Mouse (Mus musculus): ENCODE results near the gene Lrrc31.
"Not testable (repeated sequence)": the region's sequence is repeated elsewhere in the genome, so short reads cannot be mapped to it uniquely, and the experiment has no call there.

The Lrrc31 gene

DNA sequence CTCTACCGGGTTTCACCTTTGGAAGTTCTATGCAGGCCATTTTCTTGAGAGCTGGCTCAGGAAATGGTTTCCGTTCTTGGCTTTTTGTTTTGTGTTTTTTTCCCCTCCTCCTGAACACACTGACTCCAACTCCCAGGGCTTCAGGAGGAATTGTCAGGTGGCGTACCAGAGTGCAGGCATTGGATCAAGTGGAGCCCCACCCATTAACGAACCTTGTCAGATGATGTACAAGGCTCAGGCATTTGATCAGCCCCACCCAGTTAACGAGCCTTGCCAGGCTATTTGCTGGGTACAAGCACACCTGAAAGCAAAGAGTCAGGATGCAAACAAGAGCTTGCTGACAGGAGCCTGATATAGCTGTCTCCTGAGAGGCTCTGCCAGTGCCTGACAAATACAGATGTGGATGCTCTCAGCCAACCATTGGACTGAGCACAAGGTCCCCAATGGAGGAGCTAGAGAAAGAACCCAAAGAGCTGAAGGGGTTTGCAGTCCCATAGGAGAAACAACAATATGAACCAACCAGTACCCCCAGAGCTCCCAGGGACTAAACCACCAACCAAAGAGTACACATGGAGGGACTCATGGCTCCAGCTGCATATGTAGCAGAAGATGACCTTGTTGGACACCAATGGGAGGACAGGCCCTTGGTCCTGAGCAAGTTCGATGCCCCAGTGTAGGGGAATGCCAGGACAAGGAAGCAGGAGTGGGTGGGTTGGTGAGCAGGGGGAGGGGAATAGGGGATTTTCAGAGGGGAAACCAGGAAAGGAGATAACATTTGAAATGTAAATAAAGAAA lies at the start of gene Lrrc31:
Gene Lrrc31 (minus strand): TSS at position 133 of the 795 bp plus-strand sequence.
- DNase-seq (ENCODE audit: low spot score in 2 of 2) = not testable (repeated sequence)

GRCm38 (mm10) chr3:30748316-30748715 lies 48.7 kb upstream of the Lrrc31 start:
- no peak for DNase-seq (ENCODE audit: low spot score in 2 of 2)

- no peak for DNase-seq (ENCODE audit: low spot score in 2 of 2)
Measured at GRCm38 (mm10) chr3:30746006-30746405, 46.4 kb upstream of the Lrrc31 start, which contains the start of gene Samd7. TSS of gene Samd7 (plus strand) at chr3:30746293.

- no peak for DNase-seq (ENCODE audit: low spot score in 2 of 2)
Measured at GRCm38 (mm10) chr3:30742891-30743290, 43.2 kb upstream of the Lrrc31 start.

DNA sequence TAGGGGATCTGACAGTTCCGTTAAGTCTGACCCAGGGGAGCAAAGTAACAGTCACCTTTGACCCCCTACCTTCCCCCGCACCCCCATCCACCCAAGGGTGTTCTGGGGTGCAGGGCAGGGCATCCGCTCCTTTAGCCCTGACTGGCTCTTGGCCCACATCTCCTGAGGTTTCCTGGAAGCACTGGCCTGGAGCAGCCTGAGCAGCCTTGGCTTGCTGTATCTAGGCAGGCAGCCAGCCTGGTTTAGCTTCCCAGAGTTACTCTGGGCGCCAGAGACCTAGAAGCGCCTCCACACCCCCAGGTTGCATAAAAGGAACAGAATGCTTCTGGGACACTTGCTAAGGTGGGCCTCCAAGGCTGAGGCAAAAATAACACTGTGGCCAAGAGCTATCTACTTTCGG lies 41.7 kb upstream of the Lrrc31 start:
- DNase-seq (ENCODE audit: low spot score in 2 of 2) = peak; percentile 8 to 23

DNA sequence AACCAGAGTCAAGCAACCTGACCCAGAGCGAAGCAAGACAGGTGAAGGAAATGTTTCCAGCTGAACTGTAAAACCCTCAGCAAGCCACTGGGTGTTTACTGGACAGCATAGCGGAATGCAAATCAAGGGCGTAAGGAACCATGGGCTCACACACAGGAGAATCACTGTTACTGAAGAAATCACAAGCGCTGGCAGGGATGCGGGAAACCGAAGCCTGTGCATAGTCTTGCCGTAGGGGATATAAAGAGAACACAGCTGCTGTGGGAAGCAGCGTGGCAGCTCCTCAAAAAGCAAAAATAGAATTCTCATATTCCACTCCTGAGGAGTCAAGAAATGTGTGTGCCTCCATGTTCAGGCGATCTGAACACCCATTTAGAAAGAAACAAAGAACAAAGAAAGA lies 37.2 kb upstream of the Lrrc31 start:
- DNase-seq (ENCODE audit: low spot score in 2 of 2) = peak; percentile 42 to 53

GRCm38 (mm10) chr3:30729046-30729445 lies 29.4 kb upstream of the Lrrc31 start:
- no peak for DNase-seq (ENCODE audit: low spot score in 2 of 2)

DNA sequence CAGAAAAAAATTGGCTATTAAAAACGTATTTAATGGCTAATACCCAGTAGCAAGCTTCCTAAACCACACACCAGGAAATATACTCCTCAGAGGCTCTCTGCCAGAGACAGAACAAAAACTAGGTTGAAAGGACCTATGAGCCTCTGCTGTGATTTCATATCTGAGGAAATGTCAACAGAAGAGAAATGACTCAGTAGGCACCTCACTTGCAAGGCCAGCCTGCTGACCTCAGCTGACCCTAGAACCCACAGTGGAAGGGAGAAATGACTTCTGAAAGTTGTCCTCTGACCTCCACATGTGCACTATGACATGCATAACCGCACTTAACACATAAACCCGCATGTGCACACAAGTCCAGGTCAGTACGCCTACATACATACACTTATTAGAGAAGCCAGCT lies 27.6 kb upstream of the Lrrc31 start:
- no peak for DNase-seq (ENCODE audit: low spot score in 2 of 2)

DNA sequence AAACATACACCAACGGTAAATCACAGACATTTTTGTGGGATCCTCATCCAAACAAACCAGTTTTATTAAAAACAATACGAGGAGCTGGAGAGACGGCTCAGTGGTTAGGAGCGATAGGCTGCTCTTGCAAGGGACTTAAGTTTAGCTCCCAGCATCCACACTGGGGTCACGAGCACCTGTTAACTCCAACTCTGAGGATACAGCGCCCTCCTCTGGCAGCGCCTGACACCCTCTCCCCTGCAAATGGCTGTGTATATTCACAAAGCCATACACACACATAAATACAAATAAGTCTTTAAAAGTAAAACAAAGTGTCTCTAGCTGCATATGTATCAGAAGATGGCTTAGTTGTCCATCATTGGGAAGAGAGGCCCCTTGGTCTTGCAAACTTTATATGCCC lies 25.9 kb upstream of the Lrrc31 start:
- DNase-seq (ENCODE audit: low spot score in 2 of 2) = no peak

GRCm38 (mm10) chr3:30724848-30725465 lies 25.3 kb upstream of the Lrrc31 start:
- DNase-seq (ENCODE audit: low spot score in 2 of 2) = peak in 1 of 2 experiments; percentile 8

DNA sequence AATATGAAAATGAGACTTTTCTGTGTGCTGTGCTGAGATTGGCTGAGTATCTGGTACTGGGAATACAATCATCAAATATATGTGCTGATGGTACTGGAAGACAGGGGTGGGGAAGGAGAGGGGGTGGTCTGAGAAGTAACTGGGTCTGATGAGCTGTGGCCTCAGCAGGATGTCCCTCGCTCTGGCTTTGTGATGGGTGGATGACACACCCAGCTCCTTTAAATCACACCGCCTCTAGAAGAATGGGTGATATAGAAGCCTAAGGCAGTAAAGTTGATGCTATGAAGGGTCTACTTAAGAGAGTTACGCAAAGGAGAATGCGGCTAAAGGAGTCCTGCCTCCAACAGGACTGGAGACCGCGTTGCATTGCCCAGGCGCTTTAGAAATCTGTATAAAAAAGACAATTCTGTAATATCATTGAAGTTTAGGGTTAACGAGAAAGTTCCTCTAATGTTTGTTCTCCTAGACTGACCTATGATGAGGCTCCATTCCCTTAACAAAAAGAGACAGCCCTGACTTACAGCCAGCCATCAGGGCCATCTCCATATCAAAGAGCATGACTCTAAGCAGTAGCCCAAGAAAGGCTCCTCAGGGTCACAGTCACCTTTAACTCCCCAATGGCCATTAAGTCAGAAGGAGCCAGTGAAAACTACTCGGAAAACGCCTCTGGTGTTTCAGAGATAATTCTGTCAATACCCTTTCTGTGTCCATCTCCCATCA lies 24.6 kb upstream of the Lrrc31 start:
- no peak for DNase-seq (ENCODE audit: low spot score in 2 of 2)

GRCm38 (mm10) chr3:30723179-30723578 lies 23.5 kb upstream of the Lrrc31 start:
- no peak for DNase-seq (ENCODE audit: low spot score in 2 of 2)

DNA sequence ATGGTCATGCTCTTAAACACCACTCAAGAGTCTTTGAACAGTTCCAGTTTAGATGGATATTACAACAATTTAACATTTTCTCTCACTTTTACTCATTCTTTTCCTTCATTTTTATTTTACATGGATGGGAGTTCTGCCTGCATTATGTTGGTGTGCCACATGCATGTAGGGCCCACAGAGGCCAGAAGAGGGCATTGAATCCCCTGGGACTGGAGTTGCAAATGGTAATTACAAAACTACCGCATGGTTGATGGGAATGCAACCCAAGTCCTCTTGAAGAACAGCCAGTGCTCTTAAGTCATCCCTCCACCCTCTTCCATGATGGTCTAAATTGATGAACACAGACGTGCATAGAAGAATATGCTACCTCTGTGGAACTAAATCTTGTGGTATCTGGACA lies 22.8 kb upstream of the Lrrc31 start:
- DNase-seq (ENCODE audit: low spot score in 2 of 2) = no peak

- no peak for DNase-seq (ENCODE audit: low spot score in 2 of 2)
Measured at GRCm38 (mm10) chr3:30722036-30722435, 22.4 kb upstream of the Lrrc31 start.

DNA sequence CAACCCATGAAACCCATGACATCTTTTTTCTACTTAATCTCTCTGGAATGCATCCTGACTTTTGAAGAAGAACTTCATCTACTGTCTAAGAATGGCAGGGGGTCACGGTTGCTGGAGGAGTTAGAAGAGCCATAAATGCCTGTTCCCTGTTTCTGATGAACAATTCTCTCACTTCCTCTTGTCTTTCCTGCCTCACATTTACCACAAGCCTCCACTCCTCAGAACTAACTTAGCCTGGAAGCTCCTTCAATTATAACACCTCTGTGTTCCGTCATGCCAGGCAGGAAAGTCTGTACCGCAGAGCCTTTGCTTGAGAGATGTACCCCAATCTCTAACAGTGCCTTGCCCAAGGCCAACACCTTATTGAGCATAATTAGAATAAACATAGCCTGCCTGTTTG lies 19.0 kb upstream of the Lrrc31 start:
- no peak for DNase-seq (ENCODE audit: low spot score in 2 of 2)

DNA sequence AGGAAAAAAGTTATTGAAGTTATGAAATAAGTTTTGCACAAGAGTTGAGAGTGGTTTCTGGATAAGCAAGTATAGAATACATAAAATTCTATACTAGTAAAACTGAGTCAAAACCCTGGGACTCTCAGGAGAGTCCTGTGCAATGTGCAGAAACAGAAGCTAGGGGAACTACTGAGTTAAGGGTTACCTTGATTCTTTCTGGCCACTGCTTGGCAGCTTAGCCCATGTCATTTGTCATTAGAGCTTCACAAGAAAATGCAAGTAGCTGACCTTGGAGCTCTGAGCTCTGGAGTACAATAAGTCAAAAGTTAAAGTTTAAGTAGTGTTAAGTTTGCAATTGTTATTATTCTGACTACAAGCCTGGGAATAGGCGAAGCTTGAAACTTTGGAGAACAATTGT lies 13.7 kb upstream of the Lrrc31 start:
- no peak for DNase-seq (ENCODE audit: low spot score in 2 of 2)

DNA sequence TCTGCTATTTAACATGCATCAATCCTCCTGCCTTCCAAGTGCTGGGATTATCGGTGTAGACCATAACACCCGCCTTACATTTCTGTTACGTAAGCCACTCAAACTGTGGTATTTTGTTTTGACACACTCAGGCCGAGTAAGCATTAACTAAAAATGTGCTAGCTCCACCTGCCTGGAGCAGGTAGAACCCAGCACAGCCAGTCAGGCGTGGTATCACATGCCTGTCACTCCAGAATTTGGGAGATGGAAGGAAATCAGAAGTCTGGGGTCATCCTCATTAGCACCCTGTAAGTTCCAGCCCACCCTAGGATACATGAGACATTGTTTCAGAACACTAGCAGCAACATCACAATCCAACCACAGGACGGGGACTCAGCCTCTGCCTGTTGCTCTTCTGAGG lies 10.5 kb upstream of the Lrrc31 start:
- no peak for DNase-seq (ENCODE audit: low spot score in 2 of 2)

GRCm38 (mm10) chr3:30706614-30707276 lies 7.1 kb upstream of the Lrrc31 start:
- no peak for DNase-seq (ENCODE audit: low spot score in 2 of 2)

DNA sequence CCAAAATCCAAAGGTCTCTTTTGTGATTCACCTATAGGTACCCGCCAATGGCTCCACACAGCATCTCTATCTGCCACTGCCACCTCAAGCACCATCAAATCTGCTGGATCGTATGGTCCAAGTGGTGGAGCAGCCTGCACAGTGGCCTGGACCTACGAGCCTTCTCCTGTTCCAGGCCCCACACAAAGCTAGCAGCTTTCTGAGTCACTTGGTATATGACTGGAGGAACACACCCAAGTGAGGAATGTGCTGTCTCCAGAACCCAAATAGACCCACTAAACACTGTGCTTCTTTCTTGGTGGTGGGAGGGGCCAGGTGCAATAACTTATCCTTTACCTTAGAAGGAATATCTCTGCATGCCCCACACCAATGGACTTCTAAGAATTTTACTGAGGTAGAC lies 6.3 kb upstream of the Lrrc31 start:
- no peak for DNase-seq (ENCODE audit: low spot score in 2 of 2)

- no peak for DNase-seq (ENCODE audit: low spot score in 2 of 2)
Measured at GRCm38 (mm10) chr3:30697891-30698290, 1.8 kb downstream of the Lrrc31 start.

GRCm38 (mm10) chr3:30696346-30696745 lies 3.3 kb downstream of the Lrrc31 start:
- peak; percentile 71 to 73 for DNase-seq (ENCODE audit: low spot score in 2 of 2)

DNA sequence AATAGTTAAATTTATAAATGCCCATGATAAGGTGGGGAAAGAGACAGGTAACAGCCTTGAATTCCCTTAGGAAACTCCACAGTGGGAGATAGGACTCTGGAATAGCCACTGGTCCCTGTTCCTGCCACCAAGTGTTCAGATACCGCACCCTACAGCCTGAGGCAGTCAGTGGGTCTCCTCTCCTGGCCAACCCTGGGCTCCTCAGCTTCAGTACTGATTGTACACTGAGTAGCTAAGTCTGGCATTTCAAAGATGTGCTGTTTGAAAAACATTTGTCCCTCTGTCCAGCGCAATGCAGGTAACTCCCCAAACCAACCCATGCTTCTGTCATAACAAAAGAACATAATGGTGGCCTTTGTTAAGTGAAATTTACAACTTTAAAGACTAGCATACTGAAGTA lies 4.0 kb downstream of the Lrrc31 start:
- DNase-seq (ENCODE audit: low spot score in 2 of 2) = no peak
